Mouse (Mus musculus) layer of hippocampus, adult 2 months (tissue): ENCODE measurements at regions not wholly inside any gene's neighbourhood (a gene's known extent, or its start where the extent isn't known, plus 50 kb on each side); places are given as distances from the start of the nearest gene placed in this dataset.
A peak's percentile ranks its signal among the peaks of the same experiment; 100 is the strongest.

Experiments used
- DNase-seq, 2 experiments: peaks; one replicate each; pipeline ENCODE4 v3.0.0; 2022; ENCODE audit warnings: low spot score in 2 of 2
- H3K27ac ChIP-seq: fragments of 200-600 bp; 2 replicates; pipeline ENCODE4 v1.8.1; 2022
- H3K4me3 ChIP-seq: fragments of 200-600 bp; 2 replicates; pipeline ENCODE4 v1.8.1; 2022; ENCODE audit warnings: mild to moderate bottlenecking
- CTCF ChIP-seq: fragments of 200-600 bp; conservative IDR thresholded peaks from 2 replicates; pipeline ENCODE4 v1.8.1; 2022; ENCODE audit warnings: antibody characterized with exemption, mild to moderate bottlenecking, moderate library complexity

DNA sequence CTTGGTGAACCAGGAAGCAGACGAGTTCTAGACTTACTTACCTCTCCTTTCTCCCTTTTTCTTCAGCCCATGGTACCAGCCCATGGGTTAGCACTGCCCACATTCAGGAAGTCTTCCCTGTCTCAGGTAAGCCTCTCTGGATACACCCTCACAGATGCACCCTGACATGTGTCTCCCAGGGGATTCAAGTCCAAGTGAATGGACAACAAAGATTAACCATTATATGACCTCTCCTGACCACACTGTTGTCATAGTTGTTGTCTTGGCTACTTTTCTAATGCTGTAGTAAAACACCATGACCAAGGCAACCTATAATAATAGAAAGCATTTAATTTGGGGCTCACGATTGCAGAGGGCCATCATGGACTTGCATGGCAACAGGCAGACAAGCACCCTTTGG is 98.8 kb upstream of the Vash1 start:
- no peak for TF ChIP-seq CTCF
- no peak overlapping the region for H3K27ac ChIP-seq
- no peak for DNase-seq
- no peak overlapping the region for H3K4me3 ChIP-seq

DNA sequence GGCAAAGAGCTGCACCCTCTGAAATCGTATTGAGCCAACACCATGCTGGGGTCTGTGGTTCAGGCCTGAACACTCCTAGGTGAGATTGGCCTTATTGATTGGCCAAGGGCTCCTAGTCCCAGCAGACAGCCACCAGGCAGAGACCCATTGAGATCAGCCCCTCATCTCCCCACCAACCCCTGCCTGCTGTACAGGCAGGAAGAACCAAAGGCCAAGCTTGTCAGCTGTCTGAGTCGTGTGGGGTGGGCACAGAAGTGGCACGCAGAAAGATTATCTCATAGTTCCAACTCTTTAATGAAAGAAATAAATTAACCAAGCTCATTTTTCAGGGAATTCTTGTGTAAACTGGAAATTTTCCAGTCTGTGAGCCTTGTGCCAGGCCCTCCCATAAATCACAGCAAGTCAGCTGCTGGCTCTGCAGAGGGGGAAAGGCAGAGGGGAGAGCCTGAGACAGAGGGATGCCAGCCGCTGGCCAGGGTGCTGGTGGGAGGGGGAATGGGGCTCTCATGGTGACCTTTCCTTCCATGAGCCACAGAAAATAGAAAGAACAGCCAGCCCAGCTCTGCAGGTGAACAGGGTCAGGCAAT is 98.3 kb upstream of the Vash1 start:
- TF ChIP-seq CTCF: no peak
- no peak overlapping the region for H3K4me3 ChIP-seq

DNA sequence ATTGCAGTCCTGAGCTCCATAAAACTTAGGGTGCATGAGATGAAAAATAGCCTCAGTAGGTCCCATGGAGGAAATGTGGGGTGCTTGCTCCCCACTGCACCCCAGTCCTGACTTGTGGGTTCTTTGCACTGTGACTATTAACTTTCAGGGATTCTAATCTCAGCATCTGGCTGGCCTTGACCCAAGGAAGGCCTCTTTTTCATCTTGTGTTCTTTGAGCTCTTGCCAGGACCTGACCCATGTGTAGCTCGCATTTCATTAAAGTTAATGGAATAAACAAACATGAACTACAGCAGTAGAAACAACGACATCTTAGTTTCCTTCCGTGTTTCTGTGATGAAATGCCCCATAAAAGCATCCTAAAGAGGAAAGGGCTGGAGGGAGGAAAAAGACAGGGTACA is 96.4 kb upstream of the Vash1 start:
- no peak overlapping the region for H3K4me3 ChIP-seq
- DNase-seq: no peak
- H3K27ac ChIP-seq: no peak overlapping the region
- no peak for TF ChIP-seq CTCF

More for the DNA sequence above, 98.3 kb upstream of the Vash1 start:
- no peak for DNase-seq
- no peak overlapping the region for H3K27ac ChIP-seq

DNA sequence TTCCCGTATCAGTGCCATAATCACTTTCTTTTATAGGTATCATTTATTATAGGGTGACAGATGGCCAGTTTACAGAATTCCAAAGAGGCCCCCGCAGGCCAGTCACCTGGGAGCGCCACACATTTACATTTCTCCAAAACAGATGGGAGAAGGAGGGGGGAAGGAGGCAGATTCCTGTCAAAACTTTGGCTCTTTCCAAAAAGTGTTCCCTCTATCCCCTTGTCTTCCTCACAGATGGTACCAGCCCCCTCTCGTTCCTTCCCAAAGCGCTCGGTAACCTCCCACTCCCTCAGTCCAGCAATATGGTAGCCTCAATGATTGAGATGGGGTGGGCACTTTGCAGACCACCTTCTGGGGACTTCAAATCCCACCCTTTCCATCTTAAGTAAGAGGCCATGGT is 90.5 kb upstream of the Vash1 start:
- Histone ChIP-seq H3K27ac (no peak overlapping the region), H3K4me3 (no peak overlapping the region)
- peak in 1 of 2 experiments; percentile 5 for DNase-seq
- no peak for TF ChIP-seq CTCF

DNA sequence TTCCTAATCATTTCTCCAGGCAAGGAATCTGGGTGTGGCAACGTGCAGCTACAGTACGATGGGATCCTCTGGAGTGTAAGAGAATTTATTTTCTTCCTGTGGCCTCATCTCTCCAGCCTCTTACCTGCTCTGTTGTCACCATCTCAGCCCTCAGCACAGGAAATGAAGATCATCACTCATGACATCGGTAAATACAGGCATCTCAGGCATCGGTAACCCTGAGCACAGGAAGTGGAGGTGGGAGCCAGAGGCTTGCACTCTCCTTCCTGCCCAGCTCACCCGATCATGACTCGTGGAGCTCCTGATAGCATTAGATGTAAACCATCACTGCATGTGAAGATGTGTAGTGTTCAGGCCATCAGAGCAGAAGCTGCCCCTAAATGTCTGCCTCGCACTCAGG is 86.0 kb upstream of the Vash1 start:
- H3K27ac ChIP-seq: no peak overlapping the region
- DNase-seq: no peak
- no peak overlapping the region for H3K4me3 ChIP-seq
- no peak for TF ChIP-seq CTCF

DNA sequence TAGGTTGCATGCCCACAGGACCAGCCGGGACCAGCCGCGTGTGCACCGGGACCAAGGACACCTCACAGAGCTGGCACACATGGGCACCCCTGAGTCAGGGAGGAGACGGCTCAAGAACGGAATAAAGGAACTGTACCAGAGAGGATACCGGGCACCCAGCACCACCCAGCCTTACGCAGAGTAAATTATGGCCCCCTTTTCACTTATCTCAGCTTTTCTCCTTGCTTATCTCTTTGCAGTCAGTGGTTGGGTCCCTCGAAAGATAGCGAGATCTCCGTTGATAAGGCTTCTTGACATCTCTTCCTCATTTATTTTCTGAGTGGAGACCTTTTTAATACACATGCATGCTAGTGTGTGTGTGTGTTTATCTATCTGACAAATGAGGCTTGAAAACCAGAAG is 83.9 kb upstream of the Vash1 start:
- Histone ChIP-seq H3K4me3 (no peak overlapping the region), H3K27ac (no peak overlapping the region)
- no peak for DNase-seq
- TF ChIP-seq CTCF: no peak

DNA sequence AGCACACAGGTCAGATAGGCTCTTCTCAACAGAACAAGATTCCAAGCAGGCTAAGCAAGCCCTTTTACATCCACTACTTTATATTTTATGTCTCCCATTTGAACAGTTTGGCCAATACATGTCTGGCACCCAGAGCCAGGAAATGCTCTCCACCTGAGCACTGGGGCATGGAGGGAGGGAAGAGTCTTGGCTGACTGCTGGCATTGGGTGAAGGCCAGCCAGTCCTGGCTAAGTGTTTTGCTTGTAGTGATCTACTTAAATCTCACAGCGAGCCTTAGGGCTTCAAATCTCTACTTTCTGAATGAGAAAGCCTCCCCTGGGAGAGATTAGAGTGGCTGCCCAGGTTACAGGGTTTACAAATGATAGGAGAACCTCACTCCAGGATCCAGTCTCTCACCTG is 78.5 kb upstream of the Vash1 start:
- no peak overlapping the region for H3K27ac ChIP-seq
- DNase-seq: no peak
- H3K4me3 ChIP-seq: no peak overlapping the region
- TF ChIP-seq CTCF: no peak

DNA sequence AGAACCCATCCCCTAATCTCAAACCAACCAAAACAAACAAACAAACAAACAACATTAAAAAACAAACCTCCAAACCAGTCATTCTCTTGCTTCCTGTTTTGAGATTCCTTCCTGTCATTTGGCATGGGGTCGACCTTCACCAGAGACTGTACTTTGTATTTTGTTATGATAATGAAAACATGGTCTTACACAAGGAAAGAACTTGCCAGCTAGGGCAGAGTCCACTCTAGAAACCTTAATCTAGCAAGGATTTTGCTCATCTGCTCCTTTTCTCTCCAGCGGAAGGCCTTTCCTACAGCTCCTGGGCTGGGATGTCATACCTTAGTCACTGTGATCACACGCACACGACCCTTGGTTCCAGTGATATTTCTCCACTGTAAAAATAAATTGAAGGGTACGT is 75.0 kb upstream of the Vash1 start:
- no peak for DNase-seq

DNA sequence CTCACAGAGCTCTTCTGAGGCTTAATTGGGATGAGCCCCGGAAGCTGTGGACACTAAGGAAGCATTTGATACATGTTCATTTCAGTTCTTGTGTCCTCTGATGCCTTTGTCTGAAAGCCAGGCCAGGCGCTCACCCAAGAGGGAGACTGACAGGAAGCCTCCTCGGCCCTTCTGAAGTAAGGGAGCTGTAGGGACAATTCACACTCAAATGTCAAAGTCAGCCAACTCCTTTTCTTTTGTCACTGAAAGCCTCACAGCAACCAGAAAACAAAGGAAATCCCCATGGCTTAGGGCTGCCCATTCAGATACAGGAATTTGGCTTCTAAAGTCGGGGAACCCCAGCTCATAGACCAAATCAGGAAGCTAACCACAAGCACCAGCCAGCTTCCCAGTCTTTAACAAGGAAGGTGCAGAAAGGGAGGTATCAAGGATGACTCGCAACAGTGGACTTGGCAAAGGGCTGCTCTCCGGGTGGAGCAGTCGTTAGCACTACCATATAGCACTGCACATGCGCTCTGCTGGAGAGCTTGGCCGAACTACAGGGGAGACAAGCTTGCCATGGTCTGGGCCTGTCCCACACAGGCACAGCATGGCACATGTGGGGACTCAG is 66.0 kb upstream of the Vash1 start:
- no peak for TF ChIP-seq CTCF
- no peak overlapping the region for H3K27ac ChIP-seq
- H3K4me3 ChIP-seq: no peak overlapping the region
- DNase-seq: no peak

More for the DNA sequence above, 75.0 kb upstream of the Vash1 start:
- no peak for TF ChIP-seq CTCF
- no peak overlapping the region for H3K27ac ChIP-seq
- no peak overlapping the region for H3K4me3 ChIP-seq

DNA sequence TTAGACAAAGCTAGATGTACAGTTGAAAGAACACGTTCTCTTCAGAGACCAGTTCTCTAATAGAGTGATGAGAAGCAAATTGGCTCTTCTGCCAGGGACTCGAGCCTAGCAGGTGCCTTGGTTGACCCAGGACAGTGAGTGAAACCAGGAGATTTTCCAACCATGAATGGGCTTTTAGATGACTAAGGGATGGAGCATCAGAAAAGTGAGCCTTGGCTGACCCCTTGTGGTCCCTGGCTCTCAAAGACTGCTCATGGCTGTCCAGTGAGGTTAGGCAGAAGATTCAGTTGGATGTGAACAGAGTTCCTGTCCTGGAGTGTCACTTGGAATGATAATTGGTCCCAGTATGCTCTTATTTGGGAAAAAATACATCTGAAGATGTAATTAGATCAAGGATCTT is 64.3 kb upstream of the Vash1 start:
- DNase-seq: peak; percentile 22 to 57
- Histone ChIP-seq H3K27ac (no peak overlapping the region), H3K4me3 (no peak overlapping the region)
- peak; percentile 84 for TF ChIP-seq CTCF

DNA sequence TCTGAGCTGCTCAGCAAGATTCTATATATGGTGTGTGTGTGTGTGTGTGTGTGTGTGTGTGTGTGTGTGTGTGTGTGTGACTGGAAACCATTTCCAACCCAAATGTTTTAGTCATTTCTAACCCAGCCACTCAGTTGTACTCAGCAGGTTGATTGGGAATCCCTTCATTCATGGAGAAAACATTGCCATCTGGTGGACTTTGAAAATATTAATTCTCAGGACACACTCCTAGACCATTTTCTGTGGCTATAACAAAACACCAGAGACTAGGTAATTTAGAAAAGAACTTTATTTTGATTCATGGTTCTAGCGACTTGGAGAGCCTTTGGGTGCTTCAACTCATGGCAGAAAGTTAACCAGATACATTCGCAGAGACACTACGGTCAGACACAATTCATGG is 62.2 kb upstream of the Vash1 start:
- Histone ChIP-seq H3K27ac (no peak overlapping the region), H3K4me3 (no peak overlapping the region)
- DNase-seq: no peak
- TF ChIP-seq CTCF: peak; percentile 54

DNA sequence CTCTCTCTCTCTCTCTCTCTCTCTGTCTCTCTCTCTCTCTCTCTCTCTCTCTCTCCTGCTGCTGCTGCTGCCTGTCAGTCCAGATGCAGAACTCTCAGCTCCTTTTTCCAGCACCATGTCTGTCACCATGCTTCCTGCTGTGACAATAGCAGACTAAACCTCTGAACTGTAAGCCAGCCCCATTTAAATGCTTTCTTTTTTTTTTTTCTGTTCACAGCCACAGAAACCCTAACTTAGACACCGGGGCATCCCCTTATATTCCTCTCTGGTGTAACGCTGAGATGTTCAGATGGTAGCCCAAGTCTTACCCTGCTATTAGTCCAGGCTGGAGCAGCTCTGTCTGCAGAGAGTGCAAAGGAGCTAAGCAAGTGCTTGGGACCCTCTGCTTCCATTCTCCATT is 54.3 kb upstream of the Vash1 start:
- no peak overlapping the region for H3K4me3 ChIP-seq
- no peak overlapping the region for H3K27ac ChIP-seq
- no peak for TF ChIP-seq CTCF

DNA sequence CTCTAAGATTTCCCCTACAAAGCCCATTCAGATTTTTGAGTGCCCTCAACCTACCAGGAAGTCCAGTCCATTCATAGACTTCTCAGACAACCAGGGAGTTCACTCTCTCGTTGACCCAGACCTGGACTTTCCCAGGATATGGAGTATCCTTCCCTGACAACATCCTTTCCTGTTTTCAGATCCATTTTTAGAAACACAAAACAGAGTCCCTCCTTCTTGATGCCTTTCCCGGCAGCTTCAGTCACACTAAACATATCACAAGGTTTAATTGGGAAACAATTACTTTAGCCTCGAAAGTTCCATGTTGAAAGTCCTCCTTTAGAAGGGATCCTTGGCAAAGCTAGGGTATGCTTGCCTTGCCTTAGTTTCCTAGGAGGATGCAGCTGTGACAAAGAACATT is 51.8 kb upstream of the Vash1 start:
- TF ChIP-seq CTCF: no peak
- no peak overlapping the region for H3K4me3 ChIP-seq
- no peak for DNase-seq
- H3K27ac ChIP-seq: no peak overlapping the region

More for the DNA sequence above, 54.3 kb upstream of the Vash1 start:
- DNase-seq: no peak

DNA sequence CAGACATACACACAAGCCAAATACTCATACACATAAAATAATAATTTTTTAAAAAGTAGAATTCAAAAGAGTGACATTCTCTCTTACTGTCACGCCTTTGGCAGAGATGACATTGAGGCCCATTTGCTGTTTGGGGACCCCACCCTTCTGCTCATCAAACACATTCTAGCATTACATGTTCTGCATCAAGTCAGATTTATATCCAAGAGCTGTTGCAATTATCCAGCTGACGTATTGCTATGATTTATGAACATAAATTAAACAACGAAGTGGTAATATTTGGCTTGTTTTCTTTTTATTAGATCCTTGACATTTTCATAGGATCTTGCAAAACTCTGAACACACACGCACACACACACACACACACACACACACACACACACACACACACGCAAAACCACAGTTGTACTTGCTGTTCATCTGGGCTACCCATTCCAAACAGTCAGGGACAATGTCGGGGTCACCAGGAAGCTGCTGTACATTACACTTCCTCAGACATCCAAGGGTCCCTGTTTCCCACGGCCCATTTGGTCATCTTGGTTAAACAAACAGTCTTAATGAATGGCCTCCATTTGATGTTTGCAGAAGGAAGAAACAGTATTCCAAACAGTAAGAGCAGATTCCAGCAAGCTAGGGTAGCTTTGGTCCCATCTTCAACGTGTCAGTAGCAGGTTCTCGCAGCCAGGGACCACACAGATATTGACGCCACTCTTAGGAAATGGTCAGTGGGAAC is 50.3 kb upstream of the Vash1 start:
- no peak overlapping the region for H3K27ac ChIP-seq
- H3K4me3 ChIP-seq: no peak overlapping the region
- DNase-seq: no peak
- TF ChIP-seq CTCF: no peak
